Mouse (Mus musculus) heart, postnatal 14 days (tissue): Measurements from ENCODE around the gene Il17rc. TPM values are rescaled to one million over a fixed set of nuclear protein-coding genes. Genes with fewer than 3 reads are reported as not detected.

Source experiments
- DNase-seq, 2 experiments: peaks; one replicate each; pipeline ENCODE4 v3.0.0; 2021 to 2022
- intact Hi-C: fragments of 180-260 bp; cut with DNase I; formaldehyde crosslinking; loops from one replicate; pipeline ENCODE4 v1.15.1; 2025
- total RNA-seq, 2 experiments: library from RNA; stranded (reverse); gene quantifications; 2 replicates each; pipeline ENCODE4 v1.2.3; 2021

Gene Il17rc
- total RNA-seq, 2 experiments from 2014 or later = 8.7 to 8.9 TPM

GRCm38 (mm10) chr6:113492101-113492864, 21.1 kb downstream of the Il17rc start:
- DNase-seq = no peak
- intact Hi-C loops = no loop called here

GRCm38 (mm10) chr6:113494258-113494788, 23.1 kb downstream of the Il17rc start:
- intact Hi-C loops = no loop called here
- peak; percentile 88 to 89 for DNase-seq

DNA sequence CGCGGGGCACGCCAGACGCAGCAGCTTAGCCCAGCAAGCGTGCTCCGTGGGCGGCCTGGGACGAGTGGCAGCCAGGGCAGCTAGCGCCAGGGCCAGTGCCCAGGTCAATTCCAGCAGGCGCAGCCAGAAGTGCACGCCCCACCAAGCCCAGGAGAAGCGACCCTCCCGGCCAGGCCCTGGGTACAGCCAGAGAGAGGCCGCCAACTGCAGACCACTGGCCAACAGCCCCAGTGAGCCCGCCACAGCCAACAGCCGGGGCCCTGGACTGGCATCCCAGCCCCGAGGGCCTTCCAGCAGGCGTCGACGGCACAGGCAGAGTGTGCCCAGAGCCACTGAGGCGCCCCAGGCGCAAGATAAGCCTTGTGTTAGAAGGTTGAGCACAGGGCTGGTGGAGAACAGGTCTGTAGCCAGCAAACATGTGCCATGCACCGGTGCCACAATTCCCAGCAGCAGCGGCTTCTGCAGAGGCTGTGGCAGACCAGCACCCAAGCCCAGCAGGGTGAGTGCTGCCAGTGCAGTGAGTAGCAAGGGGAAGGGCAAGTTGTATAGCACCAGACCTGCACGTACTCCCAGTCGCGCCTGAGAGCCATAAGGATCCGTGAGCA, 23.9 kb downstream of the Il17rc start:
- intact Hi-C loops = no loop called here
- DNase-seq = no peak

DNA sequence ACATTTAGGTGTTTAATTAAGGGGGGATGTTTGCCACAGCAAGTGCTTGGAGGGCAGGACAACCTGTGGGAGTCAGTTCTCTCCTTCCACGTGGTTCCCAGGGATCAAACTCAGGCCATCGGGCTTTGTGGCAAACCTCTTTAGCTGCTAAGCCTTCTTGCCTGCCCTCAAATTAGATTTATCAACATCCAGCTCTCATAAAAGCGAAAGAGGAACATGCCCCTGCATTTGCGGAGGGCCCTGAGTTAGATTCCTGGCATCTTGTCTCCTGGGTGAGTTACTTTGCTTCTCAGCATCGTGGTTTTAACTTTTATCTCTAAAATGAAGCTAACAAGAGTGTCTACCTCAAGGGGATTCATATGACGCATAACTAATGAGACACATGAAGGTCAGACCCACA, 28.1 kb downstream of the Il17rc start:
- intact Hi-C loops = no loop called here
- DNase-seq = no peak

DNA sequence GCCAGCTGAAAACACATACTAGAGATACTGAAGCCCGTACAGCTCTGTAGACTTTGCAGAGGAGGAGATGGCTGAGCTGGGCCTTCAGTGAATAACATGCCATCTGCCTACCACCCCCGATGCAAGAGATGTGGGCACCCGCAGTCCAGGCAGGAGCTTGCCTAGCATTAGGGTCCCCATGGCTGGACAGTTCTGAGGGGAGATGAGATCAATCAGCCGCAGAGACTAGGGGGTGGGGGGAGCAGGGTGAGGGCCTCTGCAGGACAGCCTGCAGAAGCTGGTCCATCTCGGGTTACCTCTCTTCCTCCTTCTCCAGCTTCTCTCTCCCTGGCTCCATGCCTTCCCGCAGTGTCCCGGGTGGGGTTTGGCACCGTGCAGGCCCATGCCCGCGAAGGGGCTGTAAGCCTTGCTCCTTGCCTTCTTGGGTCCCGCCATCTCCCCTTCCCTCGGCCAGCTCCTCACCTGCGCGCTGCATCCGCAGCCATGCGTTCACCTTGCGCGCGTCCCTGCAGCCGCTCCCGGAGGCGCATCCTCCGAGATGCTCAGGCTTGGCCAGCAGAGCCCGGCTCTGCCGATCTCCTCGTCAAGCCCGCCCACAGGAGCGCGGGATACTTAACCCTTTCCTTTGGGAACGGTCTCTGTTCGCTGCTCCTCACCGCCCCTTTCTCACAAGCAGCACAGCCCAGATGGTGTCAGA, 30.3 kb downstream of the Il17rc start, which contains the start of gene Prrt3:
Gene Prrt3, minus strand, starts transcription at position 544 of the 697 bp plus-strand sequence.
- intact Hi-C loops = no loop called here
- DNase-seq = no peak

DNA sequence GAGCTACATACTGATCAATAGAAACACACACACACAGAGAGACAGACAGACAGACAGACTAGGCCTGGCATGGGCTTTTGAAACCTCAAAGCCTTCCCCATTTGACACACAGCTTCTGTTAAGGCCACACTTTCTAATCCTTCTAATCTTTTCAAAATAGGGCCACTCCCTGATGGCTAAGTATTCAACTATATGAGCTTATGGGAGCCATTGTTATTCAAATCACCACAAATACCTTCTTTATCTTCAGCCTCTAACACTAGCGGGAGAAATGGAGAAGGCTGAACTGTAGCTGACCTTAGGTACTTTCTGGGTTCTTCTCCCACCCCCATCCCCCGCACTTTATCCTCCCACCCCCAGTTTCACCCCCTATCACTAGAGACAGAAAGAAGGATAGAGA, 31.6 kb downstream of the Il17rc start:
- intact Hi-C loops = no loop called here
- DNase-seq = no peak

DNA sequence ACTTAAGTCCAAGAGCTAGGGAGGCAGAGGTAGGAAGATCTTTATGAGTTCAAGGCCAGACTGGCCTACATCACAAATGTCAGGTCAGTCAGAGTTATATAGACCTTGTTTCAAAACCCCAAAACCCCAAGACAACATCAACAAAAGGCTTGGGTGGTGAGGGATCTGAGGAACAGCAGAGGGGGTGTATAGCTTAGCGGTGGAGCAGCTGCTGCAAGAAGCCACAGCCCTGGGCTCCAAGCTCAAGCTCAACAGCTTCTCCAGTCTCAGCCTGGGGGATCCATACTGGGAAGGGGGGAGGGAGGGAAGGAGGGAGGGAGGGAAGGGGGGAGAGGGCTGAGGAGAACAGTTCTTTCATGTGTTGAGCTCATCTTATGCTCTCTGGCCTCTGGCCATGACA, 34.5 kb downstream of the Il17rc start:
- intact Hi-C loops = no loop called here
- no peak for DNase-seq

DNA sequence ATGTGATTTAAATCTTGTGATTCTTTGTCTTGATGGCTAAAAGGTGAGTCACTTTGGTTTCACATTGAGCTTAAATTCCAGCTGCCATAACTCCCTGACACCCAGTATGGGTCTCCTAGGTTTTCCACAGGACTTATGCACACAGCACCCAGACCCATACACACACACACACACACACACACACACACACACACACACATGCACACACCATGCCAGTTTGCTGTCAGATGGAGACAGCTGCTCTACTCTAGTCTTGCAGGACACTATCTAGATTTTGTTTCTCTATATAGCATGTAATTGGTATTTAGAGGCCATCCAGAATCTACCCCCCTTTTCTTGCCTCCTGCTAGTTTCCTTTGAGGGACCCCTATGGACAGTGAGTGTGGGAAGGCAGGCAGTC, 35.9 kb downstream of the Il17rc start:
- intact Hi-C loops = no loop called here

DNA sequence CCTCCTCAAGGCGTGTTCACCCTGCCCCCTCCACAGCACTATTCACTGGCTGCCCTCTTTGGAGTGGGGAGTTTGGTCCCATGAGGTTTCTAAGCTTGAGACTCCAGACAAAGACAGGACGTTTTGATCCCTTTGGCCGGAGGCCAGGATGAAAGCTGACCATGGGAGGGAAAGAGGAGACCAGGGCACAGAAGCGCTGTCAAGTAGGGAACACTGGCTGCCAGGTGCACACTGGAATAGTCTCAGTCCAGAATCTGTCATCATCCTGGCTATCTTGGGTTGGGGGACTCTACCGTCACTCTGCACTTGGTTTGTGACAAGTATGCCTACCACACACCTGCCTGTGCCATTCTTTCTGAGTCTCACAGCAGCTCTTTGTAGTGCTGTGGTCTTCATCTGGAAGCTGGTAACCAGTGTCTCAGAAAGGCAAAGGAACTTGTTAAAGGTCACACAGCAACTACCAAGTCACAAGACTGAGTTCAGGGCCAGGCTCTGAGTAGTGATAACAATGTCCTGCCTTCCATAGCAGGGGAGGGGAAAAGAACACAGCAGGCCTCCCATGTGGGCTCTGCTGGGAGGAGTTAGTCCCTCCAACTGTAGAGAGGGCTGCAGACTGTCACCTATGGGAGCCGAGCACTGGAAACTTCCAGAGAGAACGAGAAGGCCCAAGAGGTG, 37.2 kb downstream of the Il17rc start:
- intact Hi-C loops = no loop called here
- DNase-seq = peak in 1 of 2 experiments; percentile 32

More for the DNA sequence above, 35.9 kb downstream of the Il17rc start:
- no peak for DNase-seq

- DNase-seq = no peak
- intact Hi-C loops = no loop called here
Observed at GRCm38 (mm10) chr6:113508947-113509280, 37.7 kb downstream of the Il17rc start.

- DNase-seq = no peak
- intact Hi-C loops = no loop called here
Observed at GRCm38 (mm10) chr6:113513944-113514343, 42.7 kb downstream of the Il17rc start.

DNA sequence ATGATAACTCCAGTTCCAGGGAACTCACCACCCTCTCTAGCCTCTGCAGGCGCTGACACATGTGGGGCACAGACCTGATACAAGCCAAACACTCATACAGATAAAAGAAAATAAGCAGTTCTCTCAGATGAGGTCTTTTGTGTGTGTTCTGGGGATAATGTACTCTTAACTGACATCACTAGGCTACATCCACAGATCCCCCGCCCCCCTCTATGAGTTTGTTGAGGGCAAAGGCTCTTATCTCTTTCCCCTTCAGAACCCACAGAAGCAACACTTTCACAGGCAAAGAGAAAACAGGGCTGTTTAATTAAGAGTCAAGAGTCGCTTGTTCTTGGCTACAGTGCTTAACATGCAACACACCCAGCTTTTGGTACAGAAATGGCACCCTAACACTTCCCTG, 43.4 kb downstream of the Il17rc start:
- DNase-seq = no peak
- intact Hi-C loops = no loop called here

- DNase-seq = no peak
- intact Hi-C loops = no loop called here
Observed at GRCm38 (mm10) chr6:113517434-113518080, 46.3 kb downstream of the Il17rc start.

GRCm38 (mm10) chr6:113522310-113522709, 51.1 kb downstream of the Il17rc start:
- no peak for DNase-seq
- intact Hi-C loops = no loop called here

DNA sequence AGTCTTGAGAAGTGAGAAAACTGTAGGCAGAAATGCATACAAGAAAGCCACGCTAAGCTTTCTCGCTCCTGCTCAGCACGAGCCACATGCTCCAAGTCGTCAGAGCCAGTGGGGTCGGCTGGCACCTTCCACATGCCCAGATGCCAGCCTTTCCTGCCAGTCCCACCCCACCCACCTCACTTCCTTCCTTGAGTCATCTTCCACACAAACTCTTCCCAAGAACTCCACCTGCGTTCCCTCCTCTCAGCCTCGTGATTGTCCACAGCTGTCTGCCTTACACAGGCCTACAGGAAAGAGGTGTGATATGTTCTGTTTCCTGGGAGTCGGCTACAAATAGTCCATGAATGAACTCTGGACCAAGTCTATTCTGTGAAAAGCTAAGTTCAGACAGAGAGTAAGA, 52.2 kb downstream of the Il17rc start:
- DNase-seq = no peak

GRCm38 (mm10) chr6:113530932-113531839, 60.0 kb downstream of the Il17rc start, which contains the start of the genes Emc3 and Fancd2:
TSS of gene Emc3 (minus strand) at chr6:113531652.
TSS of gene Fancd2 (plus strand) at chr6:113531682.
- DNase-seq = peak; percentile 90 to 97
- intact Hi-C loops = loop anchor here (2.0 to 5.0 kb wide), 2 partner anchors 44 to 76 kb away; no protein-coding TSS in a partner anchor

More for the DNA sequence above, 52.2 kb downstream of the Il17rc start:
- intact Hi-C loops = no loop called here

DNA sequence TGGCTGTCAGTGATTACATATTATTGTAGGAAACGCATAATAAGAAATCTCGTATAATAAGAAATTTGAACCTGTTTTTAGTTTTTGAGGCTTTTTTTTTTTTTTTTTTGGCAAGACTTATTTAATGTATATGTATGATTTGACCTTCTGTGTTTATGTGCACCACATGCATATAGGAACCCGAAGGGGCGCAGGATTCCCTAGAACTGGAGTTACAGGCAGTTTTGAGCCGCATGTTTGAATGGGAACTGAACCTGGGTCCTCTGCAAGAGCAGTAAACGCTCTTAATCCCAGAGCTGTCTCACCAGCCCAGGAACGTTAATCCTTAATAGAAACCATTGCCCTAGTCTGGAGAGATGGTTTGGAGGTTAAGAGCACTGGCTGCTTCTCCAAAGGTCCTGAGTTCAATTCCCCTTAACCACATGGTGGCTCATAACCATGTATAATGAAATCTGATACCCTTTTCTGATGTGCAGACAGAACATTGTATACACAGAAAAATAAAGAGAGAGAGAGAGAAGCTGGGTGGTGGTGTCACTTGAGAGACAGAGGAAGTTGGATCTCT, 60.7 kb downstream of the Il17rc start:
- no peak for DNase-seq
- intact Hi-C loops = loop anchor here (2.0 to 5.0 kb wide), 2 partner anchors 45 to 75 kb away; no protein-coding TSS in a partner anchor
